Comparison of ENCODE assay signal across 23 mouse cellular contexts in the genomic region with DNA sequence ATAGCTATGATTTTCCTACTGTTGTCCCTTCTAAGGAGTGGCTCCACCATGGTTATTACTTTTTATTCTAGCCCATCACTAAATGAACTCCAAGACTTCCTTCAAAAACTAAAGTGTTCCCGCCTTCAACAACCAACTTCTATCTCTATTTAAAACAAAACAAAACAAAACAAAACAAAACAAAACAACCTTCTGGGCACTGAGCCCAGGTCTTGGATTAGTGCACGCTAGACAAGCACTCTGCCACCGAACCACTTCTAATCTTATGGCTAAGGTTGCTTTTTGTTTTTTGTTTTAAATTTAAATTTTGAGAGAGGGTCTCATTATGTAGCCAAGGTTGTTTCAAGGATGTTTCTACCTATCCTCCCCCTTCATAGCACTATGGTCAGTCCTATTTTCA. TPM values are rescaled to one million over a fixed set of nuclear protein-coding genes. Genes with fewer than 3 reads are reported as not detected.
DNase-seq lines count a peak whose midpoint lies in the region; ATAC-seq and TF ChIP-seq lines count a peak whose summit lies in the region.
"Had no signal": no experiment of that assay in that cellular context is flagged by ENCODE, and none has a peak within 500 bp of the region (broad histone marks: within the 10 kb centered on the region; RNA-seq: fewer than 3 reads in every experiment).

No protein-coding gene starts in this region.

- no peak for TF ChIP-seq CTCF in gastrocnemius, adult 2 months (IDR thresholded peaks at IDR 0.05)
- no peak for TF ChIP-seq CTCF in kidney, adult 2 months (conservative IDR thresholded peaks at IDR 0.05; ENCODE audit: insufficient read depth, insufficient read length, low read depth, low read length)
- no peak for TF ChIP-seq CTCF in lung, postnatal 0 days (IDR thresholded peaks at IDR 0.05)

- intact Hi-C loops in gastrocnemius, adult 2 months (cut with DNase I): no loop called here

- DNase-seq in gastrocnemius, adult 2 months: no peak
- no peak for DNase-seq in gastrocnemius, postnatal 25 days
- DNase-seq in kidney, adult 2 months: peak; percentile 37
- DNase-seq in kidney, adult 11 months: no peak
- peak; percentile 15 for DNase-seq in kidney, postnatal 14 days
- no peak for DNase-seq in kidney, postnatal 4 days
- DNase-seq in lung, postnatal 0 days (ENCODE audit: low spot score): no peak
- no peak for DNase-seq in lung, postnatal 25 days (ENCODE audit: low spot score)
- DNase-seq: B cell, adult 2 months; cerebellum, adult 11 months; cerebellum, adult 8-10 months; cerebellum, postnatal 14 days; embryo, embryonic 11 days; gastrocnemius, postnatal 10 days had no signal

- H3K4me3 ChIP-seq in gastrocnemius, adult 2 months: no peak overlapping the region
- H3K4me3 ChIP-seq in kidney, adult 2 months (ENCODE audit: insufficient read depth, low read depth, low read length): no peak overlapping the region
- H3K4me3 ChIP-seq in lung, postnatal 0 days (ENCODE audit: low read depth, low read length): no peak overlapping the region
- H3K4me3 ChIP-seq: embryonic facial prominence, embryonic 15.5 days; erythroblast, embryonic 14.5 days; forebrain, embryonic 10.5 days; forebrain, embryonic 15.5 days; heart, embryonic 15.5 days; hindbrain, embryonic 15.5 days had no signal

- no peaks in the 10 kb centered on the region for H3K27me3 ChIP-seq in kidney, adult 2 months (replicated peaks; ENCODE audit: control insufficient read depth, insufficient read depth, low read length)
- H3K27me3 ChIP-seq in lung, postnatal 0 days (replicated peaks; ENCODE audit: insufficient read depth, low read length): no peaks in the 10 kb centered on the region
- H3K27me3 ChIP-seq: embryonic facial prominence, embryonic 15.5 days; forebrain, embryonic 15.5 days; heart, embryonic 15.5 days; hindbrain, embryonic 15.5 days had no signal

- H3K27ac ChIP-seq in gastrocnemius, adult 2 months: peak overlapping the region; percentile 46; the same call in 1 of the 2 replicates
- H3K27ac ChIP-seq in kidney, adult 2 months (ENCODE audit: insufficient read depth, low read depth, low read length): peak overlapping the region; percentile 75
- H3K27ac ChIP-seq in lung, postnatal 0 days (ENCODE audit: low read length): peak overlapping the region; percentile 23; the same call in 1 of the 2 replicates
- H3K27ac ChIP-seq: embryonic facial prominence, embryonic 15.5 days; forebrain, embryonic 10.5 days; forebrain, embryonic 15.5 days; heart, embryonic 15.5 days; hindbrain, embryonic 15.5 days had no signal

- no peaks in the 10 kb centered on the region for H3K9me3 ChIP-seq in lung, postnatal 0 days (ENCODE audit: low read length)
- H3K9me3 ChIP-seq: embryonic facial prominence, embryonic 15.5 days; forebrain, embryonic 10.5 days; forebrain, embryonic 15.5 days; G1E; heart, embryonic 15.5 days; hindbrain, embryonic 15.5 days had no signal

- TF ChIP-seq POLR2A in kidney, adult 2 months (IDR thresholded peaks at IDR 0.05; ENCODE audit: low read depth, low read length): no peak

- no peak overlapping the region for H3K9ac ChIP-seq in lung, postnatal 0 days (replicated peaks; ENCODE audit: low read depth)
- H3K9ac ChIP-seq: embryonic facial prominence, embryonic 15.5 days; forebrain, embryonic 15.5 days; heart, embryonic 15.5 days; hindbrain, embryonic 15.5 days had no signal

- H3K4me1 ChIP-seq in kidney, adult 2 months (ENCODE audit: control insufficient read depth, insufficient read depth, low read length): 0 out of 2 replicates have a peak, but pooled peaks cover 2% of the 10 kb centered on the region
- H3K4me1 ChIP-seq in lung, postnatal 0 days (ENCODE audit: insufficient read depth, low read depth, low read length): no peaks in the 10 kb centered on the region
- H3K4me1 ChIP-seq: embryonic facial prominence, embryonic 15.5 days; forebrain, embryonic 10.5 days; forebrain, embryonic 15.5 days; heart, embryonic 15.5 days; hindbrain, embryonic 15.5 days had no signal

- peaks cover 3% of the 10 kb centered on the region for H3K36me3 ChIP-seq in kidney, adult 2 months (ENCODE audit: control insufficient read depth, insufficient read depth, low read length)
- H3K36me3 ChIP-seq in lung, postnatal 0 days (ENCODE audit: insufficient read depth, low read length): peaks cover 59% of the 10 kb centered on the region

- TF ChIP-seq EP300 in lung, postnatal 0 days (IDR thresholded peaks at IDR 0.05): no peak

- WGBS in kidney, adult 2 months: 49% methylated on average over 3 of the region's 3 CpGs
- WGBS in lung, postnatal 0 days: 54% methylated on average over 3 of the region's 3 CpGs

- ATAC-seq in lung, postnatal 0 days: no peak
- ATAC-seq: CD4-positive, CD25-positive, alpha-beta regulatory T cell, adult 4 months; forebrain, embryonic 15.5 days had no signal

- H3K4me2 ChIP-seq in lung, postnatal 0 days (replicated peaks; ENCODE audit: low read depth, low read length): no peak overlapping the region
- H3K4me2 ChIP-seq: embryonic facial prominence, embryonic 15.5 days; forebrain, embryonic 15.5 days; heart, embryonic 15.5 days; hindbrain, embryonic 15.5 days had no signal

RNA-seq across cellular contexts. Expression of a gene that starts 26.8 kb away (rescaled TPM):
- 10 to 100 TPM; 30.1 to 90.4 TPM for total RNA-seq in gastrocnemius, adult 2 months (2021)
- 10 to 100 TPM; 14.2 to 69.5 TPM for total RNA-seq in gastrocnemius, postnatal 25 days (2021)
- polyA plus RNA-seq in kidney, adult 2 months (2012; rRNA removed): 2.0 and 2.2 TPM in 2 replicates
- polyA plus RNA-seq in lung, postnatal 0 days (2015; fragmentation: Nextera tagmentation; extraction: Ambion mirVana): 1.5 and 1.8 TPM in 2 replicates
- total RNA-seq: common myeloid progenitor, adult 5-6 weeks; G1E had no signal
- polyA plus RNA-seq: CD4-positive, CD25-positive, alpha-beta regulatory T cell, adult 4 months; G1E had no signal

RNA-seq across cellular contexts. Expression of a gene that starts 52.2 kb away (rescaled TPM):
- 1 to 10 TPM; 3.8 to 4.8 TPM for total RNA-seq in gastrocnemius, adult 2 months (2021)
- total RNA-seq in gastrocnemius, postnatal 25 days (2021): 1 to 10 TPM; 3.2 to 4.5 TPM
- 14.6 and 15.9 TPM in 2 replicates for polyA plus RNA-seq in kidney, adult 2 months (2012; rRNA removed)
- 22.7 and 25.9 TPM in 2 replicates for polyA plus RNA-seq in lung, postnatal 0 days (2015; fragmentation: Nextera tagmentation; extraction: Ambion mirVana)
- total RNA-seq: common myeloid progenitor, adult 5-6 weeks had no signal
- polyA plus RNA-seq: CD4-positive, CD25-positive, alpha-beta regulatory T cell, adult 4 months had no signal

Comparison
In these comparisons a context has a peak if more than half of its experiments do, and no peak if none do; other contexts are left out.
1. DNase-seq: peak in kidney, adult 2 months (single experiment) and kidney, postnatal 14 days (single experiment); none in gastrocnemius, adult 2 months (single experiment), gastrocnemius, postnatal 25 days (single experiment), kidney, adult 11 months (single experiment), kidney, postnatal 4 days (0 of 2), lung, postnatal 0 days (single experiment) and lung, postnatal 25 days (single experiment).
2. H3K27ac ChIP-seq: peak in every context shown above with its lines; median percentile 75 in kidney, adult 2 months; 46 in gastrocnemius, adult 2 months; 23 in lung, postnatal 0 days.